Mouse (Mus musculus) lung, embryonic 16.5 days (tissue): ENCODE measurements around the gene Mapk7. TPM values are rescaled to one million over a fixed set of nuclear protein-coding genes. Genes with fewer than 3 reads are reported as not detected.

Experiments
- ATAC-seq: fragments of 200-750 bp; cut with Nextera tagmentation; 2 replicates; pipeline ENCODE4 v1.8.0; 2017; ENCODE audit warnings: low read depth, mild to moderate bottlenecking, moderate library complexity
- H3K27ac ChIP-seq: fragments of 300-500 bp; sonication (generic); 2 replicates; pipeline ENCODE4 v1.5.1; 2014; ENCODE audit warnings: mild to moderate bottlenecking, control low read depth, low read length
- H3K27me3 ChIP-seq: fragments of 300-500 bp; sonication (generic); 2 replicates; pipeline ENCODE4 v1.6.1; 2014; ENCODE audit warnings: low read depth, low read length, mixed read lengths; ENCODE audit not compliant: control insufficient read depth, insufficient read depth
- H3K36me3 ChIP-seq: fragments of 300-500 bp; sonication (generic); 2 replicates; pipeline ENCODE4 v1.6.1; 2014; ENCODE audit warnings: low read length; ENCODE audit not compliant: control insufficient read depth, insufficient read depth
- H3K4me1 ChIP-seq: fragments of 300-500 bp; sonication (generic); replicated peaks from 2 replicates; pipeline ENCODE4 v1.6.1; 2014; ENCODE audit warnings: low read length, mixed read lengths; ENCODE audit not compliant: control insufficient read depth, insufficient read depth
- H3K4me2 ChIP-seq: fragments of 300-500 bp; sonication (generic); 2 replicates; pipeline ENCODE4 v1.6.1; 2014; ENCODE audit warnings: low read depth, low read length, control low read depth
- H3K4me3 ChIP-seq: fragments of 300-500 bp; sonication (generic); 2 replicates; pipeline ENCODE4 v1.5.1; 2014; ENCODE audit warnings: mild to moderate bottlenecking, low read length, control low read depth
- H3K9ac ChIP-seq: fragments of 300-500 bp; sonication (generic); 2 replicates; pipeline ENCODE4 v1.6.1; 2014; ENCODE audit warnings: low read length, control low read depth
- H3K9me3 ChIP-seq: fragments of 300-500 bp; sonication (generic); 2 replicates; pipeline ENCODE4 v1.6.1; 2016; ENCODE audit warnings: low read length; ENCODE audit not compliant: control insufficient read depth
- WGBS: fragments of 180-500 bp; shearing (Covaris S2); extraction: QIAGEN DNeasy Blood & Tissue Kit; methylation state at CpG from one replicate; pipeline ENCODE4 v1.1.7; 2014; 5-methylcytosine and 5-hydroxymethylcytosine counted together
- polyA plus RNA-seq: library from polyadenylated mRNA; unstranded; fragments of >200 nt; fragmentation: Nextera tagmentation; extraction: Ambion mirVana; gene quantifications from 2 replicates; pipeline ENCODE4 v1.2.1, GENCODE M21; 2015

The Mapk7 gene
- polyA plus RNA-seq, 1 experiment from 2014 or later = 61.8 TPM

DNA sequence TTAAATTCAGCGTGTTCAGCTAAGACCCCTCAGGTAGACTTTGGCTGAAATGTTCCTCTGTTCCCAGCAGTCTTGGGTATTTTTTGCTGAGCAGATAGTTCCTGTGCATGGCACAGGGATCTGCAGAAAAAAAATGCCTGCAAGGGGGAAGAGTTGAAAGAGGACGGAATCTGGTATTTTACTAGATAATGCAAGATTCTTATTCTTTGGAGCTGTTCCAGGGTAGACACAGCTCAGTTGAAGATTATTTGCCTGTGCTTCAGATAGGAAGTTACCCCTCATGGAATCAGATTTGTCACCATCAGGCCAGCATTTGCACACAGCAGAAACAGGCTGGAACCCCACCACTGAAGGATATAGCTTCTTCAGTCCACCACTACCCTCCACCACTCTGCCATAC lies 1.3 kb upstream of the Mapk7 start:
- Histone ChIP-seq H3K4me2 (no peak overlapping the region), H3K9ac (no peak overlapping the region), H3K27ac (peak overlapping the region; percentile 92), H3K9me3 (no peaks in the 10 kb centered on the region), H3K4me1 (peaks cover 15% of the 10 kb centered on the region), H3K36me3 (peaks cover 17% of the 10 kb centered on the region), H3K27me3 (no peaks in the 10 kb centered on the region), H3K4me3 (no peak overlapping the region)
- 74% methylated on average over 2 of the region's 2 CpGs for WGBS
- no peak for ATAC-seq

GRCm38 (mm10) chr11:61493525-61494128 lies 579 bp downstream of the Mapk7 start:
- under 1% methylated on average over 42 of the region's 50 CpGs for WGBS

GRCm38 (mm10) chr11:61492749-61493401 lies 1.3 kb downstream of the Mapk7 start:
- H3K9me3 ChIP-seq = no peaks in the 10 kb centered on the region
- H3K9ac ChIP-seq = peak overlapping the region; percentile 85
- H3K27me3 ChIP-seq = no peaks in the 10 kb centered on the region
- H3K36me3 ChIP-seq = peaks cover 43% of the 10 kb centered on the region
- peak overlapping the region; percentile 79 for H3K4me3 ChIP-seq
- peak overlapping the region; percentile 87; the same call in 1 of the 2 replicates for H3K27ac ChIP-seq
- H3K4me2 ChIP-seq = peak overlapping the region; percentile 92
- H3K4me1 ChIP-seq = peaks cover 21% of the 10 kb centered on the region
- ATAC-seq = no peak
- 55% methylated on average over 12 of the region's 12 CpGs for WGBS

More at GRCm38 (mm10) chr11:61493525-61494128, 579 bp downstream of the Mapk7 start:
- Histone ChIP-seq H3K27me3 (no peaks in the 10 kb centered on the region), H3K36me3 (peaks cover 36% of the 10 kb centered on the region), H3K4me2 (peak overlapping the region; percentile 92), H3K4me3 (peak overlapping the region; percentile 79), H3K4me1 (peaks cover 15% of the 10 kb centered on the region), H3K9ac (peak overlapping the region; percentile 85), H3K27ac (peak overlapping the region; percentile 87), H3K9me3 (no peaks in the 10 kb centered on the region)
- peak; percentile 50 for ATAC-seq

- peaks cover 44% of the 10 kb centered on the region for H3K36me3 ChIP-seq
- no peak overlapping the region for H3K4me3 ChIP-seq
- H3K9me3 ChIP-seq = no peaks in the 10 kb centered on the region
- WGBS = 82% methylated on average over 22 of the region's 22 CpGs
- H3K9ac ChIP-seq = no peak overlapping the region
- H3K27ac ChIP-seq = no peak overlapping the region
- no peak for ATAC-seq
- peaks cover 22% of the 10 kb centered on the region for H3K4me1 ChIP-seq
- no peaks in the 10 kb centered on the region for H3K27me3 ChIP-seq
- H3K4me2 ChIP-seq = no peak overlapping the region
Measured at GRCm38 (mm10) chr11:61490944-61491520, 3.2 kb downstream of the Mapk7 start.

- WGBS = 77% methylated on average over 6 of the region's 8 CpGs
- Histone ChIP-seq H3K4me3 (no peak overlapping the region), H3K27ac (0 out of 2 replicates have a peak overlapping the region, but pooled peaks have one; percentile 7), H3K27me3 (no peaks in the 10 kb centered on the region), H3K4me2 (no peak overlapping the region), H3K36me3 (peaks cover 44% of the 10 kb centered on the region), H3K9ac (0 out of 2 replicates have a peak overlapping the region, but pooled peaks have one; percentile 19), H3K4me1 (peaks cover 15% of the 10 kb centered on the region), H3K9me3 (no peaks in the 10 kb centered on the region)
- ATAC-seq = no peak
Measured at GRCm38 (mm10) chr11:61489874-61490273, 4.3 kb downstream of the Mapk7 start.

GRCm38 (mm10) chr11:61489085-61489484 lies 5.1 kb downstream of the Mapk7 start:
- H3K4me1 ChIP-seq = peaks cover 14% of the 10 kb centered on the region
- peaks cover 44% of the 10 kb centered on the region for H3K36me3 ChIP-seq
- ATAC-seq = no peak
- H3K4me2 ChIP-seq = no peak overlapping the region
- H3K27ac ChIP-seq = no peak overlapping the region
- H3K9me3 ChIP-seq = no peaks in the 10 kb centered on the region
- H3K9ac ChIP-seq = no peak overlapping the region
- 61% methylated on average over 2 of the region's 2 CpGs for WGBS
- H3K27me3 ChIP-seq = no peaks in the 10 kb centered on the region
- H3K4me3 ChIP-seq = no peak overlapping the region

- H3K27me3 ChIP-seq = no peaks in the 10 kb centered on the region
- 80% methylated on average over 7 of the region's 7 CpGs for WGBS
- peak overlapping the region; percentile 97 for H3K27ac ChIP-seq
- H3K4me3 ChIP-seq = peak overlapping the region; percentile 57
- peaks cover 44% of the 10 kb centered on the region for H3K36me3 ChIP-seq
- no peaks in the 10 kb centered on the region for H3K9me3 ChIP-seq
- H3K4me2 ChIP-seq = peak overlapping the region; percentile 35
- no peak for ATAC-seq
- peaks cover 11% of the 10 kb centered on the region for H3K4me1 ChIP-seq
- peak overlapping the region; percentile 22; the same call in 1 of the 2 replicates for H3K9ac ChIP-seq
Measured at GRCm38 (mm10) chr11:61487936-61488335, 6.3 kb downstream of the Mapk7 start.

GRCm38 (mm10) chr11:61487401-61487800 lies 6.8 kb downstream of the Mapk7 start:
- peak; percentile 27 for ATAC-seq
- peaks cover 44% of the 10 kb centered on the region for H3K36me3 ChIP-seq
- H3K27me3 ChIP-seq = no peaks in the 10 kb centered on the region
- H3K9ac ChIP-seq = no peak overlapping the region
- H3K9me3 ChIP-seq = no peaks in the 10 kb centered on the region
- H3K4me3 ChIP-seq = peak overlapping the region; percentile 57
- 35% methylated on average over 2 of the region's 2 CpGs for WGBS
- peak overlapping the region; percentile 97 for H3K27ac ChIP-seq
- H3K4me1 ChIP-seq = peaks cover 6% of the 10 kb centered on the region
- peak overlapping the region; percentile 35 for H3K4me2 ChIP-seq

- Histone ChIP-seq H3K4me2 (peak overlapping the region; percentile 35), H3K9ac (peak overlapping the region; percentile 78), H3K36me3 (peaks cover 37% of the 10 kb centered on the region), H3K4me3 (peak overlapping the region; percentile 57), H3K9me3 (no peaks in the 10 kb centered on the region), H3K27ac (peak overlapping the region; percentile 97), H3K27me3 (no peaks in the 10 kb centered on the region), H3K4me1 (peaks cover 8% of the 10 kb centered on the region)
- WGBS = 67% methylated on average over 14 of the region's 14 CpGs
- no peak for ATAC-seq
Measured at GRCm38 (mm10) chr11:61486458-61487219, 7.6 kb downstream of the Mapk7 start.
